Mouse (Mus musculus) spleen, postnatal 0 days (tissue): ENCODE measurements around the gene Gsk3a. TPM values are rescaled to one million over a fixed set of nuclear protein-coding genes. Genes with fewer than 3 reads are reported as not detected.

Experiments
- polyA plus RNA-seq: library from polyadenylated mRNA; unstranded; fragments of >200 nt; fragmentation: Nextera tagmentation; extraction: Ambion mirVana; gene quantifications from 2 replicates; pipeline ENCODE4 v1.2.1, GENCODE M21; 2015

Gsk3a gene
- polyA plus RNA-seq: 8.8 and 10.1 TPM in 2 replicates

GRCm38 (mm10) chr7:25237249-25238014, at the start of gene Gsk3a:
Gene Gsk3a (minus strand): TSS chr7:25237851.

GRCm38 (mm10) chr7:25267301-25267750, 29.7 kb upstream of the Gsk3a start, which contains the start of gene Cic:
Gene Cic (plus strand): TSS chr7:25267704.

GRCm38 (mm10) chr7:25250141-25250972, 12.7 kb upstream of the Gsk3a start, which contains the start of gene Erf:
Gene Erf (minus strand): TSS chr7:25250761.

DNA sequence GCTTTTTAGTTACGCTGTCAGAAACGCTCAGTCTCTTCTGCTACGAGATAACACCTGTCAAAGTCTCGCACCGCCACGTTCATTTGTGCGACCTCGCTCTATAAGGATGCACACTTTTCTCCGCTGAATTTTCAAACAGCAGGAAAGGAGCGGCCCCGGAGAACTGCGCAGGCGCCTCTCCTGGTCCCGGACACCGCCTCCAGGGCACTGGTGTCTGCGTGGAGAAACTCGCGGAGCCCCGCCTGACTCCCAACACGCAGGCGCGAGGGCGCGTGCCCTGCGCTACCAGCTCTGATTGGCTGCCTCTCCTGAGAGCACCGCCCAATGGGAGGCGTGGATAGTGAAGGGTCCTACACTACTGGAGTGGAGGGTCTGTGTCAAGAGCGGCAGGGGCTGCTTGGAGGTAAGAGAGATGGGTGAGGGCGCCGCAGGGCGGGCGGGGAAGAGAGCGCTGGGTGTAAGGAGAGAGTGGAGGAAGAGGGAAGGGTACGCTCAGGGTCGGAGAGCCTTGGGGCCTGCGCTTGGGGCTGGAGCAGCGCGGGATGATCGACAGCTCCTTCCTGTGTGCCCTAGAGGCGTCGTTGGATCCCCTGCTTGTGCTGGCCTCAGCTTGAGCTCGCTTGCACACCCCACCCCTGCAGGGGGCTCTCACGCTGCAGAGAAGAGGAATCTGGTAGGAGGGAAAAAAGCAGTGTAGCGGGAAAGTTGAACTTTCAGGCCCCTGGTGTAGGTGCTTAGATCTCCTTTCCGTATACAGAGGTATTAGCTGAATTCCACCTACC, 16.4 kb downstream of the Gsk3a start, which contains the start of gene Zfp526:
TSS of gene Zfp526 (plus strand) at position 324 of the 782 bp plus-strand sequence.

GRCm38 (mm10) chr7:25220457-25221101, 17.1 kb downstream of the Gsk3a start, which contains the start of gene Dedd2:
Gene Dedd2 (minus strand): TSS chr7:25220615.

GRCm38 (mm10) chr7:25179606-25180161, 58.0 kb downstream of the Gsk3a start, which contains the start of gene Pou2f2:
Gene Pou2f2 (minus strand): TSS chr7:25179726.

Other genes with a start within 250 kb of the Gsk3a start
- 3.6 and 5.3 TPM in 2 replicates for gene Atp1a3, start 231.9 kb downstream of the Gsk3a start, polyA plus RNA-seq
- 1.8 and 2.3 TPM in 2 replicates for gene Grik5, start 165.5 kb downstream of the Gsk3a start, polyA plus RNA-seq
- gene Zfp574, start 165.3 kb downstream of the Gsk3a start, polyA plus RNA-seq: 11.1 and 11.5 TPM in 2 replicates
- gene Pou2f2, start 58.1 kb downstream of the Gsk3a start, polyA plus RNA-seq: 3.1 and 5.7 TPM in 2 replicates
- 37.7 and 40.2 TPM in 2 replicates for gene Dedd2, start 17.2 kb downstream of the Gsk3a start, polyA plus RNA-seq
- gene Zfp526, start 16.4 kb downstream of the Gsk3a start, polyA plus RNA-seq: 2.0 and 2.6 TPM in 2 replicates
- gene Erf, start 12.9 kb upstream of the Gsk3a start, polyA plus RNA-seq: 3.6 and 5.5 TPM in 2 replicates
- 26.2 and 28.6 TPM in 2 replicates for gene Cic, start 29.9 kb upstream of the Gsk3a start, polyA plus RNA-seq
- gene Pafah1b3, start 60.1 kb upstream of the Gsk3a start, polyA plus RNA-seq: 37.1 and 53.3 TPM in 2 replicates
- gene Prr19, start 63.6 kb upstream of the Gsk3a start, polyA plus RNA-seq: not detected in 2 replicates
- gene Tmem145, start 68.3 kb upstream of the Gsk3a start, polyA plus RNA-seq: not detected in 2 replicates
- gene Megf8, start 79.3 kb upstream of the Gsk3a start, polyA plus RNA-seq: 2.4 and 2.8 TPM in 2 replicates
- not detected in 2 replicates for gene Cnfn, start 131.9 kb upstream of the Gsk3a start, polyA plus RNA-seq
- gene Lipe, start 160.9 kb upstream of the Gsk3a start, polyA plus RNA-seq: 6.1 and 7.0 TPM in 2 replicates
- gene Cxcl17, start 175.0 kb upstream of the Gsk3a start, polyA plus RNA-seq: not detected in 2 replicates
- 6.6 and 10.4 TPM in 2 replicates for gene Ceacam1, start 239.8 kb upstream of the Gsk3a start, polyA plus RNA-seq